Mouse (Mus musculus): ENCODE data around the gene Aco1.

The Aco1 gene

DNA sequence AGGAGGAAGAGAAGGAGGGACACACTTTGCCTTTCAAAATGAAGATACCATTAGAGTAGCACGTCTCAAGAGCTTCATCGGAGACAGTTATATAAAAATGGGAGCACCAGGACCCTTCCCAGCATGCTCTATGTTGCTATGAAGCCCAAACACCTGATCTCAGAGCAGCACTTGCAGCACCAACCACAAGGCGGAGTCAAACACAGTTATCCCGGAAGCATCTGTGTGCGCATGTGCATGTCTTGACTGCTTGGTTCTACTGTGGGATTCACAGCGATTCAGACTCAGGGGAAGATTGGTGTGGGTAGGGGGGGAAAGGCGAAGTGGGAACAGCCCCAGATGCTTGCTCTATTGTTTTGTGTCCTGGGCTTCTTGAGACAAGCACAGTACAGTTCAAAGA, 75.5 kb downstream of the Aco1 start:
- no peak for DNase-seq (ENCODE audit: low read depth)

DNA sequence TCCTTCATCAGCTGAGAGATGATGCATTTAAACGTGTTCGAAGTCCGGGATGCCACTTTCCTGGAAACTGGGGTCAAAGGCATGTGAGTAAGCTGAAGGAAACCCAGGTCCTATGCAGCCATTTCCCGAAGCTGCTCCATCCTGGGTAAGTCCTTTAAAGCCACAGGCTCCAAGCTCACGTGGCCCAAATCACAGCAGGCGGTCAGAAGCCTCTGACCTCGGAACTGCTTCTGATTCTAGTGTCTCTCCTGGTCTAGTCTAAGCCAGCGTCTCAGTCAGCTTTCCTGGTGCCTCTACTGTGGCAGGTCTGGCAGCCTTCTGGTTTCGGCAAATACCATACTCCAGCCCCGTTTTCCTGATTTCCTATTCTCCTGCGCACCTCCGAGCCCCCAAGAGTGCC, 77.6 kb downstream of the Aco1 start:
- no peak for DNase-seq (ENCODE audit: low read depth)

DNA sequence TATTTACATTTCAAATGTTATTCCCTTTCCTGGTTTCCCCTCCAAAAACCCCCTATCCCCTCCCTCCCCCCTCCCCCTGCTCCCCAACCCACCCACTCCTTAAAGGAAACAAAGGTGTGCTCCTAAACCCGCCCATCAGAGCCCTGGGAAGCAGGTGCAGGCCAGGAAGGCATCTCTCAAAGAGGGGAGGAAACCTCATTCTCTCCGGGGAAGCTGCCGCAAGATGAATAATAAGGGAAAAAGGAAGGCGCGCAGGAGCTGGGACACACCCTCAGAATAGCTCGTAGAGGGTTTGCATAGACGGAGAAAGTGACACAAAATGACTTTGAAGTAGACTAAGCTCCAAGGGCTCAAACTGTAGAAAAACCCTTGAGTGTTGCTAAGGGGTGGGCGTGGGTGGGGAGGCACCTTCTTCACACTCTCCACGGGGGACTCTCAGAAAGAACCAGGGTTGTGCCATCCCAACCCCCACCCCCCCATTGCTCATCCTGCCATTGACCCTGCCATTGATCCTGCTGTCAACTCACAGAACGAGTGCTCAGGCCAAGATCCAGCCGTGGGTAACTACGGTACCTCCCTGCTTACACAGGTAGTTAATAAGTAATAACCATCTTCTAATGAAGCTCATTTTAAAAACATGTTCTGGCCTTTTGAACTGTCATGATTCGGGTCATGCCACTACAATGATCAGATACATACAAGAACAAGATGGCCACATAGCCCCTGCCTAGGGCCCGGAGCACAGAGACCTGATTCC, 78.3 kb downstream of the Aco1 start:
- no peak for DNase-seq (ENCODE audit: low read depth)

DNA sequence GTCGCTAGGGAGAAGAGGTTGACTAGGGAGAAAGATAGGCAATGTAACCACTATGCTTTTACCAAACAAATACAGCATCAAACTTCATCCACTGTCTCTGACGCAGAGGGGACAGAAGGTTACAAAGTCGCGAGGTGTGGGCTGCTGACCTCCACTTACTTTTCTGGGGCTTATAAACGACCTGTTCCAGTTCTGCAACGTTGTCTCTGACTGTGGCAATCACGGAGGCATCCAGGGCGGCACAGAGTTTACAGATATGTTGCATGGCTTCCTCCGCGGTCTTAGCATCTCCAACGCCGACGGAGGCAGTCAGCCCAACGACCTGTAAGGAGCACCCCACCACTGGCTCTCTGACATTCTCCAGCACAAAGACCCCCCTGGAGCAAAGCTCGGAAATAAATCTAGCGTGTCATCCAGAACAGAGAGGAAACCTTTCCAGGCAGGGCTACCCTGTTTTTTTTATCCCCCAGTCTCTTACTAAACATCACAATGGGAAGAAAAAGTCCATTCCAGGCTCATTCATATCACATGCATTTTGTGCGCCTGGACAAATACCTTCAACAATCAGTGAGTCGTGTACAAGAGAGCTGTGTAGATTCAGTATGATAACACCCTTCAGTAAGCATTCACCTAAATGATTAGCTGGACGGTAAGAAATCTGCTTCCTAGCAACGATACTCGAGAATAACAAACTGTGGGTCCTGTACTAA, 79.2 kb downstream of the Aco1 start:
- DNase-seq (ENCODE audit: low read depth), result no peak

DNA sequence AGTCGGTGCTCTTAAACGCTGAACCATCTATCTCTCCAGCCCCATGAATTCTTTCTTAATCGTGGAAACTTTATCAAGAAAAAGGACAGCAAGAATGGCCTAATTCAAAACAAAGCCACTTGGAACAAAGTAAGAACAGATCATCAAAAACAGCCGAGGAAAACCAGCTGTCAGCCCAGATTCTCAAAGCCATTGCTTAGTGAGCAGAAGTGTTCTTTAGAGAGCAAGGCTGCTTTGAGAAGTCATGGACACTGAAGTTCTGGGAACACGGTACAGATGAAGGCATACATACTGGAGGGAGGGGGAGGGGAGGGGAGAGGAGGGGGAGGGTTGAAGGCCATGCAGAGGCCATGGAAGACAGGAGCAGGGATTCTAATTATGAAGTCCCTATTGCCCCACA, 83.2 kb downstream of the Aco1 start:
- no peak for DNase-seq (ENCODE audit: low read depth)

DNA sequence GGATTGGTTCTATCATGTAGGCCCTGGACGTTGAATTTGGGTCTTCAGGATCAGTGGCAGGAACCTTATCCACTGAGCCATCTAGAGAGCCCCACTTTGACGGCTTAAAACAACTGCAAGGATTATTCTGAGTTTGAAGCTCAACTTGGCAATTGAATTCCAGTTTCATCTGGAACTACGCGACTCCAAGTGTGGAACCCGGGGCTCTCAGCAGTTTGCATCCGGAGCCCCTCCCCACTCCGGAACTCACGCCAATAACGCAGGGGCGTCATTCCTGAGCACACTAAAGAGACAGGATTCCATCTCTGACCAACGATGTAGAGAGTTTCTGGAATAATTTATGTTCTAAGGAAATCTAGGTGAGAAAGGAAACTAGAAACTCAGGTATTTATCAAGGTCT, 84.2 kb downstream of the Aco1 start:
- DNase-seq (ENCODE audit: low read depth), result no peak

DNA sequence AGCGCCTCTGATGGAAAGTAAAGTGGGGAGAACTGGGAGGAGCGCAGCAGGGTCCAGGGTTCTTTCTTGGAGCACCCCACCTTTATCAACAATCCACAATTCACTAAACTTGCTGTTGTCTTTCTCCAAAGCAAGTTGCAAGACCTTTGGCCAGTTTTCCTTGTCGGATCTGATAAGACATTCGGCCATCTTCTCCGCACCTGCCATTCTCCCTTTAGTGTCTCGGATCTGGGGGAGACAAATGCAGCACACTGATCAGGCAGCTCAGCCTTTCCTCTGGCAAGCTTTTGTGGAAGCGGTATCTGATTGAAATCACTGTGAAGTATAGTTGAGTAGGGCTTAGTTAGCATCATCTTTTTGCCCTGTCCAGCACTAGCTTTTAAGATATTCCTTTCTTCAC, 85.0 kb downstream of the Aco1 start:
- no peak for DNase-seq (ENCODE audit: low read depth)

DNA sequence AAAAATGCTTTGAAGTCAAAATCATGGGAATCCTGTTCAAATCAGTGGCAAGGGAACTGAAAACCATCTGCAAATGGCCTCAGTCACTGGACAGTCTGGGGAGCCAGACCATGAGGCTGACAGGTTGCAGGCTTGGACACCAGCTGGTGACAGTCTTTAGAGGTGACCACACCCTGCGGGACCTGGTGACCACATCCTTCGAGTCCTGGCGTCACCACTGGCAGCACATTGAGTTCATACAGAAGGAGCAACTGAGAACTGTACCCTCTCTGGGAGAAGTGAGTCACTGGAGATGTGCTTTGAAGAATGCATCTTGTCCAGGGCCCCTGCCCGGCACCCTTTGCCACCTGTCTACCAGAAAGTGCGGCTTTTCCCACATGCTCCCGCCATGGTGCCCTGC, 86.8 kb downstream of the Aco1 start:
- no peak for DNase-seq (ENCODE audit: low read depth)

DNA sequence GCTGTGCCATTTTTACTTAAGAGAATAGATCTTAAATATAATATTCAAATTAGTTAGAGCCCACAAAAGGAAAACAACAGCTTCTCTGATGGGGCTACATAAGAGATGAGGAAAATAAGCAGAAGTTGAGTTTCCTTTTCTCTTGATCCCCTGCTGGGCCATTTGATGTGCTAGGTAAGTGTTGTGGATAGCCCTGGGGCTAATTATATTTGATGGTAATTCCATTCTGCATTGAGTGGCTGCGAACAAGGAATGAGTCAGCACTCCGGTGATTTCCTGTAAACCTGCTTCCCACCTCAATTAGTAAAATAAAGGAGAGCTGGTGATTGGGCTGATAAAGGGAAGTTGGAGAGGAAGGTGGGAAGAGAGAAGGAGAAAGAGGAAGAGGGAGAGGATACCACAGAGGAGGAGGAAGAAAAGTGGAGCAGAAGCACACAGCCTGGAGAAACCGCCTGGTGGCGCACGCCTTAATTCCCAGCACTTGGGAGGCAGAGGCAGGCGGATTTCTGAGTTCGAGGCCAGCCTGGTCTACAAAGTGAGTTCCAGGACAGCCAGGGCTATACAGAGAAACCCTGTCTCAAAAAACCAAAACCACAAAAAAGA, 90.3 kb downstream of the Aco1 start:
- no peak for DNase-seq (ENCODE audit: low read depth)

DNA sequence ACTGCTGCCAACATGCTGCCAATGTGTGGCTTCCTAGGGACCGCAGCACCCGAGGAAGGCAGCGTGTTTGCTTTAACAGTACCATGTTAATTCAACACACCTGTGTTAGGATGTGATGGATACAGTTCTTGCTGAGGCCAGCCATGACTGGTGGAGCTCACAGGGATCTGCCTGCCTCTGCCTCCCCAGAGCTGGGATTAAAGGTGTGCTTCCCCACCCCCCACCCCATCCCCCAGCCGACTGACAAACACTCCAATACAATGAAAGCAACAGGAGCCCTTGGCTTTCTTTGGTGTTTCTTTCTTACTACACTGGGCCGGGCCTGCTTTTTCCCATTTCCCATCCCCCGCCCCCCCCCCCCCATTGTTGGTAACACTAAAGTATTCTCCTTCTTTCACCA, 91.4 kb downstream of the Aco1 start:
- no peak for DNase-seq (ENCODE audit: low read depth)

DNA sequence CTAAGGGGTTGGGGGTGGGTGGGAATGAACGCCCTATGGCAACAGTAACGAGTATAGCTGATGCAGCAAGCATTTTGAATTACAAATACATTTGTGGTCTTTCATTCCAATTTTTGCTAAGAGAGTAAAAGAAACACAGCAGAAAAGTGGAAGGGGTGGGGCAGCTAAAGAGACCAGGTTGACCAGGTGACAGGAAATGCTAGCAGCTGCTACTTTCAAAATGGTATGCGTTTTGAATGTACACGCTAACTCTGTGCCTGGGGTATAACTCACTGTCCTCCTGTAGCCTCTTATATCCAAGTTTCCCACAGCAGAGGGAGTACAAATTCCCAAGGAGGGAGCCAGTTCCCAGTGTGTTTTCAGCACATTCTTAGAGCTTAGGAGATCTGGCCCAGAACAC, 93.9 kb downstream of the Aco1 start:
- no peak for DNase-seq (ENCODE audit: low read depth)

DNA sequence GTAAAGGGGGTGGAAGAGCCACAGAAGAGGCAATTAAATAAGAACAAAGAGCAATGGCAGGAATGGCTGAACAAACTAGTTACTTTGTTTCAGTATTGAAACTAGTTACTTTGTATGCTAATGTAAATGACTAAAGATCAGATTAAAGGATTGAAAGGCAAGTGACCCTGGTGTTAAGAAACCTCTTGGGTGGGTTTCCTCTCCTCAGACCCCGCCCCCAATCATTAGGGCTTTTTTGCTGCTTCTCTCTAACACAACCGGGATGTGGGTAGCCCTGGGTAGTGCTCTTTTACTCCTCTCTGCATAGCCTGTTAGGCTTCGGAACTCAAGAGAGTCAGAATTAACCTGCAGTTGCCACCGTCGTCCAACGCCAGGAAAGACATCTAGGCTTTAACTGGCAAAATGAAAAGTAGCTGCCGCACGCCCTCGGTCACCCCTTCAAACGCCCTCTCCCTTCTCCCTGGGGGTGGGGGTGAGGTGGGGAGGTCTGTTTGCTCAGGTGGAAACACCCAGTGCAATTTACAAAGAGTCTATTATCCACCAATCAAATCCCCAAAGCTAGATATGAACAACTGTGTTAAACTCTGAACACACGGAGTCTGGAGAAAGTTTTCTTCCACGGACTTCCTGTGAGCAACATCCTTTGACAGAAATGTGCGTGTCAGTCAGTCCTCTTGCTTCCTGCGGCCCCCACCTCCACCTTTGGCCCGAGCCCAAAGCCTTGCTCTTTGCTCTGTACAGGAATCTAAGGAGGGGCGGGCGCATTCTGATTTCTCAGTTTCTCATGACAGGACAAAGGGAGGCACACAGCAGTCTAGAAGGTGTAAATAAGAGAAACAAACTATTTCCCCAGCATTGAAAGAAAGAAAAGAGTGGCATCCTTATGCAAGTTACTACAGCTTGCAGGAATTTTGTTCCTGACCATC, 95.9 kb downstream of the Aco1 start:
- no peak for DNase-seq (ENCODE audit: low read depth)

DNA sequence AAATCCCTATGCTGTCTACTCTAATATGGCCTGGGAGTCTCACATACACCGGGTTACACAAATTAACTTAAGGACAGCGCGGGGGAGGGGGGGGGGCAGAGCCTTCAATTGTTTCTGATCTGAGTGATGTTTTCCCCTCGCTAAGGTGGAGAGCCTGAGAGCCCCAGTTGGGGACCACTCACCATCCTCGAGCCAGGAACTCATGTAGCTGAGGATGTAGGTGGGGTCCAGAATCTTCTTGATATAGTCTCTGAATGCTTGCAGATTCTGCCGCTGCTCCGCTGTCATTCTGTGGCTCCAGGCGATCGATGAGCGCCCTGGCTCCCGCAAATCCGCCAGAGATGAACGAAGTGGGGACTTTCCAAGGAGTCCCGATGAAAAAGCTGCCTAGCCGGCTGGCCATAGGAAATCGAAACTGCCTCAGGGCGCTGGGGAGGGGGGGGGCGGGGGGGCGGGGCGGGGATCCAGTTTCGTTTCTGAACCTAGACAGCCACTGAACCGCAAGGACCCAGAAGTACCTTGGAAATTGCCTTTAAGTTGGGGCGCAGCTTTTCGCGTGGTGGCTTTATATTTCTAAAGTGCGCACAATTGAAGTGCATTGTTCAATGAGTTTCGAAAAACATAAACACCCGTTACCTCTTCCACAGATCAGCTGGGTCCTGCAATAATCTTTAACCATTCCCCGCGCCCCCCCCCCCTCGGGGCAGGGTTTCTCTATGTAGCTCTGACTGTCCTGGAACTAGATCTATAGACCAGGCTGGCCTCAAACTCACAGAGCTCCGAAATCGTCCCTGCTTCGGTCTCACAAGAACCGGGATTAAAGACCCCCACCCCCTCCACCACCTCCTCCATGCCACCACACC, 96.8 kb downstream of the Aco1 start, which contains the start of gene Ddx58:
Gene Ddx58 (minus strand): TSS at position 420 of the 863 bp plus-strand sequence.
- DNase-seq (ENCODE audit: low read depth), result no peak

DNA sequence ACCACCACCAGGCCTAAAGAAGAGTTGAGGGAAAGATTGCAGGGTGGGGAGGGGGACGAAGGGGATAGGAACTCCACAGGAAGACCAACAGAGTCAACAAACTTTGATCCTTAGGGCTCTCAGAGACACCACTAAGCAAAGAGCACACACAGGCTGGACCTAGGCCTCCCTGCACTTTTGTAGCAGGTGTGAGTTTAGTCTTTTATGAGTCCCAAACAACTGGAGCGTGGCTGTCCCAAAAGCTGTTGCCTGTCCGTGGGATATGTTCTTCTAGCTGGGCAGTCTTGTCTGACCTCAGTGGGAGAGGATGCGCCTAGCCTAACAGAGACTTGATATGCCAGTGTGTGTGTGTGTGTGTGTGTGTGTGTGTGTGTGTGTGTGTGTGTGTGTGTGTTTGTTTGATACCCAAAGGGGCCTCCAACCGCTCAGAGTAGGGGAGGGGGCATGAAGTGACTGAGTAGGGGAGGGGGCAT, 97.4 kb downstream of the Aco1 start:
- DNase-seq (ENCODE audit: low read depth), result no peak

DNA sequence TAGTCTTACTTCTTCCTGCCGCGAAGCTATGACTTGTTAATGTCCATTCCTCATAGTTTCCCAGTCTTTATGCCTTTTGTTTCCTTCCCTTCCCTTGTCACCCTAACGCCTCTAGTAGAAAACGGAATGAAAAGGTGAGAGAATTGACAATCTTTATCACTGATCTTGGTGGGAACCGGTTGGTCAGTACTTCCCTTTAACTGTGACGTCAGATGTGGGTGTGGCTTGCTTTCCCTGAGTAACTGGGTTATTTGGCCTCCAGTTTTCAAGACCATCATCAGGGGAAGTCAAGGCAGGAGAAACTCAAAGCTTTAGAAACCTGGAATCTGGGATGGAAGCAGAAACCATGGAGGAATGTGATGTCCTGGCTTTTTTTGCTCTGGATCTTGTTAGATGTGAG, 99.0 kb downstream of the Aco1 start:
- no peak for DNase-seq (ENCODE audit: low read depth)

DNA sequence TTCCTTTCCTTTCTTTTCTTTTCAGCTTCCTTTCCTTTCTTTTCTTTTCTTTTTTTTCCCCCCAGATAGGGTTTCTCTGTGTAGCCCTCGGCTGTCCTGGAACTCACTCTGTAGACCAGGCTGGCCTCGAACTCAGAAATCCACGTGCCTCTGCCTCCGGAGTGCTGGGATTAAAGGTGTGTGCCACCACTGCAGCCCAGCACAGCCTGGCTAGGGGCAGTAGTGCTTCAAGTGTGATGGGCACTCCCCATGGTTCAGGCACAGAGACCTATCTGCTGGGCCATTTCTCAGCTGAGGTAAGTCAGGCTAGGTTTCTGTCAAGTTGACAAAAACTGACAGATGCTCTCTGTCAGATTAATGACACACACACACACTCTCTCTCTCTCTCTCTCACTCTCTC, 100.1 kb downstream of the Aco1 start:
- no peak for DNase-seq (ENCODE audit: low read depth)

DNA sequence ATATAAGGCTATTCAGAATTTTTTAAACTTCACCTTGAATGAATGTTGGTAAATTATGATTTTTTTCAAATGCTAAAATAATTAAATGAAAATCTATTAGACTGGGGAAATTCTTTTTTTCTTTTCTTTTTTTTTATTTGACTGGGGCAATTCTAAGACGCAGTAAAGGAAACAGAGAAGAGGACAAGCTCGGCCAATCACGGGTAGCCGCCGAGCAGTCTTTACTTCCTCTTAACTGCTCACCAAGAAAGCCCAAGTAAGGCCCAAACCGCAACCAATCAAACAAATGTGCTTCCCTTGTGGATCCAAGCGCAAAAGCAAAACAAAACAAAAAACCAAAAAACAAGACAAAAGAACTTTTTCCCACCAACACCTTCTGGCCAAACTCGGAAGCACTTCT, 101.2 kb downstream of the Aco1 start:
- no peak for DNase-seq (ENCODE audit: low read depth)
